Mouse (Mus musculus): ENCODE results near the gene Tmem26.

GRCm38 (mm10) chr10:68759238-68759637 is 35.8 kb downstream of the Tmem26 start:
- TF ChIP-seq GATA1 (IDR thresholded peaks at IDR 0.05; ENCODE audit: low read length), result no peak
- TF ChIP-seq TAL1 (IDR thresholded peaks at IDR 0.05; ENCODE audit: low read length), result no peak
